Mouse (Mus musculus): ENCODE data around the gene Xab2.

- TF ChIP-seq CTCF (IDR thresholded peaks at IDR 0.05; ENCODE audit: low read depth, low read length) (no peak), POLR2A (IDR thresholded peaks at IDR 0.05; ENCODE audit: extremely low read depth, insufficient read depth, low read length) (no peak)
Observed at GRCm38 (mm10) chr8:3576211-3576960, 44.7 kb downstream of the Xab2 start.
